Mouse (Mus musculus) hindbrain, embryonic 13.5 days (tissue): ENCODE measurements at regions not wholly inside any gene's neighbourhood (a gene's known extent, or its start where the extent isn't known, plus 50 kb on each side); places are given as distances from the start of the nearest gene placed in this dataset.

ENCODE experiments used
- ATAC-seq: fragments of 200-750 bp; cut with Nextera tagmentation; 2 replicates; pipeline ENCODE4 v1.8.0; 2017; ENCODE audit warnings: moderate TSS enrichment; ENCODE audit not compliant: low FRiP score
- H3K27ac ChIP-seq: fragments of 300-500 bp; sonication (generic); 2 replicates; pipeline ENCODE4 v1.5.1; 2015; ENCODE audit warnings: inconsistent platforms, mild to moderate bottlenecking, moderate library complexity
- H3K27me3 ChIP-seq: fragments of 300-500 bp; sonication (generic); 2 replicates; pipeline ENCODE4 v1.6.1; 2015; ENCODE audit warnings: mild to moderate bottlenecking, inconsistent platforms
- H3K36me3 ChIP-seq: fragments of 300-500 bp; sonication (generic); 2 replicates; pipeline ENCODE4 v1.6.1; 2015; ENCODE audit warnings: mild to moderate bottlenecking, inconsistent platforms
- H3K4me1 ChIP-seq: fragments of 300-500 bp; sonication (generic); replicated peaks from 2 replicates; pipeline ENCODE4 v1.6.1; 2015; ENCODE audit warnings: inconsistent platforms
- H3K4me2 ChIP-seq: fragments of 300-500 bp; sonication (generic); 2 replicates; pipeline ENCODE4 v1.6.1; 2015; ENCODE audit warnings: inconsistent platforms, mild to moderate bottlenecking, moderate library complexity
- H3K4me3 ChIP-seq: fragments of 300-500 bp; sonication (generic); 2 replicates; pipeline ENCODE4 v1.5.1; 2015; ENCODE audit warnings: mild to moderate bottlenecking, inconsistent platforms
- H3K9ac ChIP-seq: fragments of 300-500 bp; sonication (generic); 2 replicates; pipeline ENCODE4 v1.6.1; 2015; ENCODE audit warnings: mild to moderate bottlenecking, inconsistent platforms
- H3K9me3 ChIP-seq: fragments of 300-500 bp; sonication (generic); 2 replicates; pipeline ENCODE4 v1.6.1; 2016; ENCODE audit warnings: inconsistent platforms
- WGBS: fragments of 180-500 bp; shearing (Covaris S2); methylation state at CpG from one replicate; pipeline ENCODE4 v1.1.7; 2015; 5-methylcytosine and 5-hydroxymethylcytosine counted together

GRCm38 (mm10) chr4:81829972-81830371 lies 387.4 kb upstream of the Mpdz start:
- no peaks in the 10 kb centered on the region for H3K4me1 ChIP-seq
- ATAC-seq = no peak
- no peak overlapping the region for H3K4me2 ChIP-seq
- no peaks in the 10 kb centered on the region for H3K36me3 ChIP-seq
- no peaks in the 10 kb centered on the region for H3K27me3 ChIP-seq
- no peak overlapping the region for H3K27ac ChIP-seq
- H3K9me3 ChIP-seq = no peaks in the 10 kb centered on the region
- H3K4me3 ChIP-seq = no peak overlapping the region
- 76% methylated on average over 3 of the region's 3 CpGs for WGBS
- H3K9ac ChIP-seq = no peak overlapping the region

GRCm38 (mm10) chr4:81827453-81827852 lies 384.8 kb upstream of the Mpdz start:
- 82% methylated on average over 4 of the region's 4 CpGs for WGBS
- no peak for ATAC-seq

GRCm38 (mm10) chr4:81825966-81826365 lies 383.4 kb upstream of the Mpdz start:
- Histone ChIP-seq H3K36me3 (no peaks in the 10 kb centered on the region), H3K4me2 (no peak overlapping the region), H3K27ac (no peak overlapping the region), H3K9ac (no peak overlapping the region), H3K4me1 (no peaks in the 10 kb centered on the region), H3K27me3 (no peaks in the 10 kb centered on the region), H3K4me3 (no peak overlapping the region), H3K9me3 (no peaks in the 10 kb centered on the region)
- ATAC-seq = no peak

More at GRCm38 (mm10) chr4:81827453-81827852, 384.8 kb upstream of the Mpdz start:
- Histone ChIP-seq H3K9me3 (no peaks in the 10 kb centered on the region), H3K4me2 (no peak overlapping the region), H3K4me3 (no peak overlapping the region), H3K27me3 (no peaks in the 10 kb centered on the region), H3K36me3 (no peaks in the 10 kb centered on the region), H3K27ac (no peak overlapping the region), H3K9ac (no peak overlapping the region), H3K4me1 (no peaks in the 10 kb centered on the region)

GRCm38 (mm10) chr4:81823566-81823965 lies 381.0 kb upstream of the Mpdz start:
- no peak for ATAC-seq
- Histone ChIP-seq H3K4me3 (no peak overlapping the region), H3K4me2 (no peak overlapping the region), H3K9me3 (no peaks in the 10 kb centered on the region), H3K27ac (no peak overlapping the region), H3K4me1 (no peaks in the 10 kb centered on the region), H3K9ac (no peak overlapping the region), H3K27me3 (no peaks in the 10 kb centered on the region), H3K36me3 (no peaks in the 10 kb centered on the region)
- 79% methylated on average over 3 of the region's 3 CpGs for WGBS

- ATAC-seq = no peak
- H3K9me3 ChIP-seq = no peaks in the 10 kb centered on the region
- H3K4me1 ChIP-seq = no peaks in the 10 kb centered on the region
- WGBS = 91% methylated on average over 2 of the region's 2 CpGs
- H3K27ac ChIP-seq = no peak overlapping the region
- no peak overlapping the region for H3K4me3 ChIP-seq
- no peak overlapping the region for H3K4me2 ChIP-seq
- no peaks in the 10 kb centered on the region for H3K27me3 ChIP-seq
- no peak overlapping the region for H3K9ac ChIP-seq
- H3K36me3 ChIP-seq = no peaks in the 10 kb centered on the region
Measured at GRCm38 (mm10) chr4:81789274-81789673, 346.7 kb upstream of the Mpdz start.

GRCm38 (mm10) chr4:81788636-81789035 lies 346.0 kb upstream of the Mpdz start:
- Histone ChIP-seq H3K27ac (no peak overlapping the region), H3K4me1 (no peaks in the 10 kb centered on the region), H3K9me3 (no peaks in the 10 kb centered on the region), H3K36me3 (no peaks in the 10 kb centered on the region), H3K4me2 (no peak overlapping the region), H3K27me3 (no peaks in the 10 kb centered on the region), H3K4me3 (no peak overlapping the region), H3K9ac (no peak overlapping the region)
- ATAC-seq = no peak
- 86% methylated on average over 8 of the region's 8 CpGs for WGBS

- whole genome bisulfite sequencing = 83% methylated on average over 1 of the region's 1 CpGs
Measured at GRCm38 (mm10) chr4:81781971-81782370, 339.4 kb upstream of the Mpdz start.

GRCm38 (mm10) chr4:81766705-81767104 lies 324.1 kb upstream of the Mpdz start:
- Histone ChIP-seq H3K4me2 (no peak overlapping the region), H3K9me3 (no peaks in the 10 kb centered on the region), H3K9ac (no peak overlapping the region), H3K4me3 (no peak overlapping the region), H3K27ac (no peak overlapping the region), H3K4me1 (peaks cover 23% of the 10 kb centered on the region), H3K27me3 (no peaks in the 10 kb centered on the region), H3K36me3 (no peaks in the 10 kb centered on the region)
- no peak for ATAC-seq
- 88% methylated on average over 5 of the region's 5 CpGs for WGBS

More at GRCm38 (mm10) chr4:81781971-81782370, 339.4 kb upstream of the Mpdz start:
- H3K4me3 ChIP-seq = no peak overlapping the region
- H3K9me3 ChIP-seq = no peaks in the 10 kb centered on the region
- no peak overlapping the region for H3K27ac ChIP-seq
- no peak overlapping the region for H3K4me2 ChIP-seq
- no peak overlapping the region for H3K9ac ChIP-seq
- H3K27me3 ChIP-seq = no peaks in the 10 kb centered on the region
- ATAC-seq = no peak
- no peaks in the 10 kb centered on the region for H3K36me3 ChIP-seq
- no peaks in the 10 kb centered on the region for H3K4me1 ChIP-seq

- 0 out of 2 replicates have a peak overlapping the region, but pooled peaks have one; percentile 15 for H3K4me2 ChIP-seq
- no peaks in the 10 kb centered on the region for H3K9me3 ChIP-seq
- no peaks in the 10 kb centered on the region for H3K36me3 ChIP-seq
- no peaks in the 10 kb centered on the region for H3K27me3 ChIP-seq
- peak; percentile 88 for ATAC-seq
- H3K4me3 ChIP-seq = no peak overlapping the region
- peaks cover 23% of the 10 kb centered on the region for H3K4me1 ChIP-seq
- peak overlapping the region; percentile 80 for H3K27ac ChIP-seq
- peak overlapping the region; percentile 35; the same call in 1 of the 2 replicates for H3K9ac ChIP-seq
- 20% methylated on average over 11 of the region's 11 CpGs for WGBS
Measured at GRCm38 (mm10) chr4:81764026-81764867, 321.6 kb upstream of the Mpdz start.

- Histone ChIP-seq H3K27me3 (no peaks in the 10 kb centered on the region), H3K9me3 (no peaks in the 10 kb centered on the region), H3K4me2 (0 out of 2 replicates have a peak overlapping the region, but pooled peaks have one; percentile 15), H3K9ac (0 out of 2 replicates have a peak overlapping the region, but pooled peaks have one; percentile 35), H3K27ac (peak overlapping the region; percentile 80), H3K4me1 (peaks cover 23% of the 10 kb centered on the region), H3K36me3 (no peaks in the 10 kb centered on the region), H3K4me3 (no peak overlapping the region)
- 41% methylated on average over 10 of the region's 10 CpGs for WGBS
- ATAC-seq = peak; percentile 3; the same call in 1 of the 2 replicates
Measured at GRCm38 (mm10) chr4:81763311-81764025, 320.9 kb upstream of the Mpdz start.

- H3K4me3 ChIP-seq = no peak overlapping the region
- 16% methylated on average over 11 of the region's 11 CpGs for WGBS
- peaks cover 23% of the 10 kb centered on the region for H3K4me1 ChIP-seq
- peak overlapping the region; percentile 35; the same call in 1 of the 2 replicates for H3K9ac ChIP-seq
- no peaks in the 10 kb centered on the region for H3K36me3 ChIP-seq
- H3K4me2 ChIP-seq = peak overlapping the region; percentile 17; the same call in 1 of the 2 replicates
- H3K27ac ChIP-seq = peak overlapping the region; percentile 80
- peak; percentile 69 for ATAC-seq
- H3K9me3 ChIP-seq = no peaks in the 10 kb centered on the region
- no peaks in the 10 kb centered on the region for H3K27me3 ChIP-seq
Measured at GRCm38 (mm10) chr4:81762592-81763229, 320.1 kb upstream of the Mpdz start.

GRCm38 (mm10) chr4:81757905-81758304 lies 315.3 kb upstream of the Mpdz start:
- no peak overlapping the region for H3K4me2 ChIP-seq
- no peak overlapping the region for H3K27ac ChIP-seq
- whole genome bisulfite sequencing = 29% methylated on average over 1 of the region's 1 CpGs
- no peak overlapping the region for H3K4me3 ChIP-seq
- no peak for ATAC-seq
- peaks cover 6% of the 10 kb centered on the region for H3K4me1 ChIP-seq
- no peak overlapping the region for H3K9ac ChIP-seq
- H3K9me3 ChIP-seq = no peaks in the 10 kb centered on the region
- H3K27me3 ChIP-seq = no peaks in the 10 kb centered on the region
- H3K36me3 ChIP-seq = no peaks in the 10 kb centered on the region
